Mouse (Mus musculus): ENCODE measurements around the gene Lmnb2. TPM values are rescaled to one million over a fixed set of nuclear protein-coding genes. Genes with fewer than 3 reads are reported as not detected.

Lmnb2 gene
- polyA plus RNA-seq, 2 experiments: 19.1 to 75.9 TPM

DNA sequence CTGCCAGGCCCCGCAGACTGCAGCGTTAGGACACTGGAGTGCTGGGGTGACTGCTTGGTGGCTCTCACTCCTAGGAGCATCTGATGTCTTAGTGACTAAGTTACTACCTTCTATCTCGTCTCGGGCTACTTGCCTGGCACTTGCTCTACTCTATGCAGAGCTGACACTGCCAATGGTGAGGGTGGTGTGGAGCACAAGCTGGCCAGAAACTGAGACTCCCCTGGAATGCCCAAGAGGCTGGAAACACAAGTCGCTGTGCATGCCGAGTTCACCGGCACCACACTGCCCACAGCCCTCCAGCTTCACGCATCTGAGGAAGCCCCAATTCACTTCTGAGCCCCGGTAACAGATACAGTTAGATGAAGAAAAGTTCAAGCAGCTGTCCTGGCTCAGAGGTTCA is 44.0 kb downstream of the Lmnb2 start:
- no peaks in the 10 kb centered on the region for H3K4me1 ChIP-seq (ENCODE audit: control insufficient read depth, insufficient read depth, low read length)
- no peak for DNase-seq (ENCODE audit: low spot score)
- H3K27me3 ChIP-seq (ENCODE audit: control insufficient read depth, insufficient read depth, low read length): no peaks in the 10 kb centered on the region
- no peaks in the 10 kb centered on the region for H3K36me3 ChIP-seq (ENCODE audit: control insufficient read depth, insufficient read depth, low read length)
- H3K9me3 ChIP-seq (ENCODE audit: control insufficient read depth, low read length): no peaks in the 10 kb centered on the region
- ATAC-seq (ENCODE audit: low FRiP score, low read depth): no peak
- 76% methylated on average over 9 of the region's 9 CpGs for WGBS
- no peak overlapping the region for H3K27ac ChIP-seq (replicated peaks; ENCODE audit: low read depth, low read length)
- H3K9ac ChIP-seq (ENCODE audit: low read depth, low read length, severe bottlenecking): no peak overlapping the region
- H3K4me3 ChIP-seq (replicated peaks; ENCODE audit: low read length): no peak overlapping the region
- TF ChIP-seq POLR2A (IDR thresholded peaks at IDR 0.05; ENCODE audit: borderline replicate concordance, extremely low read depth, insufficient read depth, insufficient read length): no peak
- H3K4me2 ChIP-seq (replicated peaks; ENCODE audit: low read depth, low read length, severe bottlenecking): no peak overlapping the region

- no peaks in the 10 kb centered on the region for H3K4me1 ChIP-seq (ENCODE audit: control insufficient read depth, insufficient read depth, low read length)
- no peak for DNase-seq (ENCODE audit: low spot score)
- WGBS: 29% methylated on average over 9 of the region's 9 CpGs
- no peak within 1 kb of the TSS for H3K27ac ChIP-seq (replicated peaks; ENCODE audit: low read depth, low read length)
- no peak for ATAC-seq (ENCODE audit: low FRiP score, low read depth)
- no peak within 1 kb of the TSS for H3K4me2 ChIP-seq (replicated peaks; ENCODE audit: low read depth, low read length, severe bottlenecking)
- no peaks in the 10 kb centered on the region for H3K27me3 ChIP-seq (ENCODE audit: control insufficient read depth, insufficient read depth, low read length)
- peaks cover 15% of the 10 kb centered on the region for H3K36me3 ChIP-seq (ENCODE audit: control insufficient read depth, insufficient read depth, low read length)
- no peak within 1 kb of the TSS for H3K4me3 ChIP-seq (replicated peaks; ENCODE audit: low read length)
- TF ChIP-seq POLR2A (IDR thresholded peaks at IDR 0.05; ENCODE audit: borderline replicate concordance, extremely low read depth, insufficient read depth, insufficient read length): no peak
- H3K9ac ChIP-seq (ENCODE audit: low read depth, low read length, severe bottlenecking): no peak within 1 kb of the TSS
- H3K9me3 ChIP-seq (ENCODE audit: control insufficient read depth, low read length): no peaks in the 10 kb centered on the region
Observed at GRCm38 (mm10) chr10:80871581-80871980, 46.5 kb downstream of the Lmnb2 start, which contains the start of gene Tmprss9. Gene Tmprss9, plus strand, starts transcription at chr10:80871848.

DNA sequence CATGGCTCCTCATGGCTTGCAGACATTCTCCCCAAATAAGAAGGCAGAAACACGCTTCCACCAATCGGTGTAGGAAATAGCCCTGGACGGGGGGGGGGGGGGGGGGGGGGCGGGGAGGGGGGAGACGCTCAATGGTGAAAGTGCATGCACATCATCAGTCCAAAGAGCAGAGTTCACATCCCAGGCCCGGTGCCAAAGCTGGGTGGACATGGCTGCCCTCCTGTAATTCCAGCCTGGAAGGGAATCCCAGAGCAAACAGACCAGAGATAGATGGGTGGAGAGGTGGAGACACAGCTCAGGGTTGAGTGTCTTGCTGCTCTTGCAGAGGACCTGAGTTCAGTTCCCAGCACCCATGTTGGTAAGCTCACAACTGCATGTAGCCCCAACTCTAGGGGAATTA is 47.1 kb downstream of the Lmnb2 start:
- ATAC-seq (ENCODE audit: low FRiP score, low read depth): no peak

DNA sequence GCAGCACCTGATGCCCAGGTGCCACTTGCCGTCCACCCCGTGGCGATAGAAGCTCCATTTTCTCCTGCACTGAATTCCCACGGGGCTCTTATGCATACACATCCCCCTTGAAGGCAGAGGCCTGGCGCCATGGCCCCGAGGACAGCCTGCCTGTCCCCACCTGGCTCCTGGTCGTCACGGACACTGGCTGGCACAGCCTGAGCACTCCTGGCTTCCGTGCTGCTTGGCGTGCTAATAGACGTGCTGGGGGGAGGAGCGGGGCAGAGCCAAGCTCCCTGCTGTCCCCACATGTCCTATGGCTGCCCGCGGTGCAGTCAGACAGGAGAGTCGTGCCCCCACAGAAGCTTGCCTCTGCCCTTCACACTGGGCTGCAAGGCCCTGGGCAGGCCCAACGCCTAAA is 53.6 kb downstream of the Lmnb2 start:
- Histone ChIP-seq H3K4me2 (replicated peaks; ENCODE audit: low read depth, low read length, severe bottlenecking) (no peak overlapping the region), H3K27me3 (ENCODE audit: control insufficient read depth, insufficient read depth, low read length) (no peaks in the 10 kb centered on the region), H3K27ac (replicated peaks; ENCODE audit: low read depth, low read length) (no peak overlapping the region), H3K9ac (ENCODE audit: low read depth, low read length, severe bottlenecking) (no peak overlapping the region), H3K36me3 (ENCODE audit: control insufficient read depth, insufficient read depth, low read length) (peaks cover 62% of the 10 kb centered on the region), H3K4me1 (ENCODE audit: control insufficient read depth, insufficient read depth, low read length) (no peaks in the 10 kb centered on the region), H3K4me3 (replicated peaks; ENCODE audit: low read length) (no peak overlapping the region), H3K9me3 (ENCODE audit: control insufficient read depth, low read length) (no peaks in the 10 kb centered on the region)
- no peak for DNase-seq (ENCODE audit: low spot score)
- ATAC-seq (ENCODE audit: low FRiP score, low read depth): no peak
- WGBS: 92% methylated on average over 16 of the region's 16 CpGs
- TF ChIP-seq POLR2A (IDR thresholded peaks at IDR 0.05; ENCODE audit: borderline replicate concordance, extremely low read depth, insufficient read depth, insufficient read length): no peak

More for the DNA sequence above, 47.1 kb downstream of the Lmnb2 start:
- Histone ChIP-seq H3K4me3 (replicated peaks; ENCODE audit: low read length) (no peak overlapping the region), H3K36me3 (ENCODE audit: control insufficient read depth, insufficient read depth, low read length) (peaks cover 19% of the 10 kb centered on the region), H3K4me1 (ENCODE audit: control insufficient read depth, insufficient read depth, low read length) (no peaks in the 10 kb centered on the region), H3K4me2 (replicated peaks; ENCODE audit: low read depth, low read length, severe bottlenecking) (no peak overlapping the region), H3K27me3 (ENCODE audit: control insufficient read depth, insufficient read depth, low read length) (no peaks in the 10 kb centered on the region), H3K9me3 (ENCODE audit: control insufficient read depth, low read length) (no peaks in the 10 kb centered on the region), H3K27ac (replicated peaks; ENCODE audit: low read depth, low read length) (no peak overlapping the region), H3K9ac (ENCODE audit: low read depth, low read length, severe bottlenecking) (no peak overlapping the region)
- no peak for DNase-seq (ENCODE audit: low spot score)
- no peak for TF ChIP-seq POLR2A (IDR thresholded peaks at IDR 0.05; ENCODE audit: borderline replicate concordance, extremely low read depth, insufficient read depth, insufficient read length)
- WGBS: 90% methylated on average over 2 of the region's 6 CpGs

- H3K9ac ChIP-seq (ENCODE audit: low read depth, low read length, severe bottlenecking): no peak overlapping the region
- H3K4me3 ChIP-seq (replicated peaks; ENCODE audit: low read length): no peak overlapping the region
- WGBS: 87% methylated on average over 5 of the region's 5 CpGs
- no peak for DNase-seq (ENCODE audit: low spot score)
- TF ChIP-seq POLR2A (IDR thresholded peaks at IDR 0.05; ENCODE audit: borderline replicate concordance, extremely low read depth, insufficient read depth, insufficient read length): no peak
- peaks cover 54% of the 10 kb centered on the region for H3K36me3 ChIP-seq (ENCODE audit: control insufficient read depth, insufficient read depth, low read length)
- no peaks in the 10 kb centered on the region for H3K27me3 ChIP-seq (ENCODE audit: control insufficient read depth, insufficient read depth, low read length)
- no peak for ATAC-seq (ENCODE audit: low FRiP score, low read depth)
- H3K27ac ChIP-seq (replicated peaks; ENCODE audit: low read depth, low read length): no peak overlapping the region
- H3K9me3 ChIP-seq (ENCODE audit: control insufficient read depth, low read length): no peaks in the 10 kb centered on the region
- H3K4me2 ChIP-seq (replicated peaks; ENCODE audit: low read depth, low read length, severe bottlenecking): no peak overlapping the region
- H3K4me1 ChIP-seq (ENCODE audit: control insufficient read depth, insufficient read depth, low read length): no peaks in the 10 kb centered on the region
Observed at GRCm38 (mm10) chr10:80862305-80862704, 55.7 kb downstream of the Lmnb2 start.

Data from limb, embryonic 14.5 days (tissue).